Mouse (Mus musculus): ENCODE results near the gene Ppp6r2.

DNA sequence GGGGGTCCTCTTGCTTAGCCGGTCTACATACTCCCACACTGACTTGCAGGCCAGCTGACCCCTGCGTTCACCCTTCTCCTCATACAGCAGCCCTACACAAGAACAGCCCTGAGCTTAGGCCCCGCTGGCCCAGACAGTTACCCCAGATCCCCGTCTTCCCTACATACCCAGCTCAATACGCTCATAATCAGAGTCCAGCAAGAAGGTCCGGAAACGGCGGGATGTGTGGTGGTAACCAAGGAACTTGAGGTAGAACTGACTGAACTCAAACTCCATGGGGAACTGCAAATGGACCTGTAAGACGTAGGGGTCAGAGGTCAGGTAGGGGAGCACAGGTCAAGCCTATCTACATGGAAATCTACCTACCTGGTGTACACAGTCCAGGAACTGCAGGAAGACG lies 82.4 kb downstream of the Ppp6r2 start:
- TF ChIP-seq CTCF (IDR thresholded peaks at IDR 0.05; ENCODE audit: control insufficient read depth, insufficient read depth, insufficient replicate concordance, low read depth, low read length), result no peak
- no peak for TF ChIP-seq POLR2A (IDR thresholded peaks at IDR 0.05; ENCODE audit: control insufficient read depth, low read depth, low read length)

All from testis, adult 2 months (tissue).